Mouse (Mus musculus) adrenal gland, adult (tissue): ENCODE results near the gene Pir.

ENCODE experiments used
- DNase-seq, 2 experiments: peaks; one replicate each; pipeline ENCODE4 v3.0.0; 2022 to 2023; ENCODE audit warnings: low spot score in 1 of 2; ENCODE audit not compliant: inconsistent age in 2 of 2

The Pir gene

DNA sequence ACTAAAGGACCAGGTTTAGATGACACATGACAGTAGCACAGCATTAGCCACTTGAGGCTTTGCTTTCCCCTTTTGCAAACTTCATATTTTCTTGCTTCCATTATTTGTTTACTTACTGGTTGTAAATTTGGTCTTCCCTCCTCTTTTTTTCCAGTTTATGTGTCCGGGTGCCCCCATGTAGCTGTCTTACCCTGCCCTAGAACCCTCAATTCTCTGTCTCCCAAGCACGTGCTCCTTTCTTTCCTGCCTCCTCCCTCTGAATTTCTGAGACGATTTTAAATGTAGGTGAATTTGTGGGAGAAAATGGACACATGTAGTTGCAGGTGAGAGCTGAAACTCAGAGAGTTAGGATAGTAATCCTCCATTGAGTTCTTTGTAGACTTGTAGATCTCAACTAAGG is 151.3 kb downstream of the Pir start:
- DNase-seq = no peak
